Mouse (Mus musculus) ES-Bruce4 (cell line): Measurements from ENCODE around the gene Gm36864.

Source experiments
- CTCF ChIP-seq: IDR thresholded peaks from one replicate; pipeline ENCODE4 v1.8.1; 2011; ENCODE audit warnings: low read depth, low read length
- POLR2A ChIP-seq: IDR thresholded peaks from one replicate; pipeline ENCODE4 v1.8.1; 2011; ENCODE audit warnings: low read length; ENCODE audit not compliant: insufficient read depth

- TF ChIP-seq CTCF, result no peak
- TF ChIP-seq POLR2A, result no peak
Observed at GRCm38 (mm10) chr7:44272546-44272945, 36.6 kb downstream of the Gm36864 start.
